Comparison of ENCODE assay signal across 21 mouse cellular contexts in the genomic region with DNA sequence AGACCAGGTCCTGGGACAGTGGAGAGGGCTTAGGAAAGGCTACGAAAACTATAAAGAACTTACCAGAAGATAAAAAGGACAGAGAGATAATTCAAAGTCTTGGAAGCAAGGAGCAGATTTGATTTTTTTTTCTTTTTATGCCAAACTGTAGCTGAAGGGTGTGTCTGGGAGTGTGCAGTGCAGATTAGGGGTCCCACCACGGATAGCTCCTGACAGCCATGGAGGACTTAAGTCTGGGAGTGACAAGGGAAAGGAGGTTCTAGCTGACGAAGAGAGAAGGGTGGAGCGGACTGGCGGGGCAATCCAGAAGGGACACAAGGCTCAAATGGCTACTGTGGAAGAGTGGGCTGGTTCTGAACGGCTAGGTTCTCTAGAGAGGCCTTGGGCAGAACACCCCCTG. TPM values are rescaled to one million over a fixed set of nuclear protein-coding genes. Genes with fewer than 3 reads are reported as not detected.
"Had no signal": no experiment of that assay in that cellular context is flagged by ENCODE, and none has a peak within 500 bp of the region (broad histone marks: within the 10 kb centered on the region; RNA-seq: fewer than 3 reads in every experiment).

No protein-coding gene starts in this region.

- H3K4me3 ChIP-seq: kidney, embryonic 15.5 days; left cerebral cortex, adult 2 months; liver, embryonic 15.5 days; midbrain, embryonic 15.5 days; myocyte; neural tube, embryonic 13.5 days had no signal

- H3K36me3 ChIP-seq: kidney, embryonic 15.5 days; liver, embryonic 15.5 days; midbrain, embryonic 15.5 days; neural tube, embryonic 13.5 days had no signal

- ATAC-seq: intestine, postnatal 0 days; midbrain, embryonic 15.5 days had no signal

- H3K4me1 ChIP-seq: kidney, embryonic 15.5 days; midbrain, embryonic 15.5 days; neural tube, embryonic 13.5 days had no signal

- DNase-seq: kidney, postnatal 10 days; layer of hippocampus, postnatal 36 days; lung, adult 2 months; lung, postnatal 4 days; right cerebral cortex, postnatal 25 days; spleen, adult 18-20 months; thymus, adult 18-20 months; thymus, postnatal 36 days had no signal

- H3K9me3 ChIP-seq: kidney, embryonic 15.5 days; liver, embryonic 15.5 days; midbrain, embryonic 15.5 days; neural tube, embryonic 13.5 days had no signal

- H3K27ac ChIP-seq: kidney, embryonic 15.5 days; left cerebral cortex, adult 2 months; liver, embryonic 15.5 days; midbrain, embryonic 15.5 days; neural tube, embryonic 13.5 days had no signal

- H3K4me2 ChIP-seq: kidney, embryonic 15.5 days; liver, embryonic 15.5 days; midbrain, embryonic 11.5 days; midbrain, embryonic 15.5 days; neural tube, embryonic 13.5 days had no signal

- H3K27me3 ChIP-seq: kidney, embryonic 15.5 days; midbrain, embryonic 15.5 days; neural tube, embryonic 13.5 days had no signal

- H3K9ac ChIP-seq: kidney, embryonic 15.5 days; liver, embryonic 15.5 days; midbrain, embryonic 15.5 days; neural tube, embryonic 13.5 days had no signal

RNA-seq across cellular contexts. Expression of a gene that starts 6.8 kb away (rescaled TPM):
- total RNA-seq: layer of hippocampus, adult 8-10 months; layer of hippocampus, postnatal 10 days; layer of hippocampus, postnatal 36 days; left cerebral cortex, adult 2 months; left cerebral cortex, postnatal 10 days; left cerebral cortex, postnatal 36 days; megakaryocyte, adult 5-6 weeks had no signal
